Mouse (Mus musculus): ENCODE measurements at regions not wholly inside any gene's neighbourhood (a gene's known extent, or its start where the extent isn't known, plus 50 kb on each side); places are given as distances from the start of the nearest gene placed in this dataset.

- Histone ChIP-seq H3K36me3 (no peaks in the 10 kb centered on the region), H3K9me3 (replicated peaks) (no peaks in the 10 kb centered on the region), H3K4me3 (replicated peaks) (no peak overlapping the region), H3K4me1 (peaks cover 8% of the 10 kb centered on the region), H3K4me2 (replicated peaks) (no peak overlapping the region), H3K27me3 (no peaks in the 10 kb centered on the region), H3K9ac (no peak overlapping the region), H3K27ac (replicated peaks) (peak overlapping the region; percentile 51; the same call in 1 of the 2 replicates)
- ATAC-seq (ENCODE audit: insufficient number of reproducible peaks, low FRiP score, low TSS enrichment, low read depth): no peak
- 53% methylated on average over 14 of the region's 14 CpGs for WGBS
Measured at GRCm38 (mm10) chr3:149219381-149220303, 229.3 kb upstream of the Adgrl2 start.

GRCm38 (mm10) chr3:149217916-149218803, 227.8 kb upstream of the Adgrl2 start:
- H3K27me3 ChIP-seq: no peaks in the 10 kb centered on the region
- H3K9ac ChIP-seq: no peak overlapping the region
- no peak overlapping the region for H3K27ac ChIP-seq (replicated peaks)
- H3K4me1 ChIP-seq: peaks cover 8% of the 10 kb centered on the region
- no peaks in the 10 kb centered on the region for H3K36me3 ChIP-seq
- WGBS: 83% methylated on average over 9 of the region's 9 CpGs
- H3K9me3 ChIP-seq (replicated peaks): no peaks in the 10 kb centered on the region
- H3K4me3 ChIP-seq (replicated peaks): no peak overlapping the region
- no peak overlapping the region for H3K4me2 ChIP-seq (replicated peaks)
- no peak for ATAC-seq (ENCODE audit: insufficient number of reproducible peaks, low FRiP score, low TSS enrichment, low read depth)

- Histone ChIP-seq H3K27me3 (no peaks in the 10 kb centered on the region), H3K9ac (no peak overlapping the region), H3K4me2 (replicated peaks) (no peak overlapping the region), H3K27ac (replicated peaks) (no peak overlapping the region), H3K4me1 (peaks cover 8% of the 10 kb centered on the region), H3K36me3 (no peaks in the 10 kb centered on the region), H3K9me3 (replicated peaks) (no peaks in the 10 kb centered on the region), H3K4me3 (replicated peaks) (no peak overlapping the region)
- ATAC-seq (ENCODE audit: insufficient number of reproducible peaks, low FRiP score, low TSS enrichment, low read depth): no peak
- WGBS: 63% methylated on average over 11 of the region's 11 CpGs
Measured at GRCm38 (mm10) chr3:149216759-149217400, 226.5 kb upstream of the Adgrl2 start.

GRCm38 (mm10) chr3:149215691-149216090, 225.3 kb upstream of the Adgrl2 start:
- no peak overlapping the region for H3K27ac ChIP-seq (replicated peaks)
- H3K4me3 ChIP-seq (replicated peaks): no peak overlapping the region
- peaks cover 8% of the 10 kb centered on the region for H3K4me1 ChIP-seq
- no peak overlapping the region for H3K9ac ChIP-seq
- no peak overlapping the region for H3K4me2 ChIP-seq (replicated peaks)
- 83% methylated on average over 2 of the region's 2 CpGs for WGBS
- no peaks in the 10 kb centered on the region for H3K9me3 ChIP-seq (replicated peaks)
- ATAC-seq (ENCODE audit: insufficient number of reproducible peaks, low FRiP score, low TSS enrichment, low read depth): no peak
- no peaks in the 10 kb centered on the region for H3K36me3 ChIP-seq
- no peaks in the 10 kb centered on the region for H3K27me3 ChIP-seq

GRCm38 (mm10) chr3:149211909-149212308, 221.6 kb upstream of the Adgrl2 start:
- ATAC-seq (ENCODE audit: insufficient number of reproducible peaks, low FRiP score, low TSS enrichment, low read depth): no peak
- no peaks in the 10 kb centered on the region for H3K36me3 ChIP-seq
- H3K4me2 ChIP-seq (replicated peaks): no peak overlapping the region
- no peaks in the 10 kb centered on the region for H3K27me3 ChIP-seq
- H3K27ac ChIP-seq (replicated peaks): no peak overlapping the region
- no peak overlapping the region for H3K9ac ChIP-seq
- H3K4me1 ChIP-seq: no peaks in the 10 kb centered on the region
- no peak overlapping the region for H3K4me3 ChIP-seq (replicated peaks)
- 89% methylated on average over 7 of the region's 7 CpGs for WGBS
- H3K9me3 ChIP-seq (replicated peaks): no peaks in the 10 kb centered on the region

- Histone ChIP-seq H3K4me1 (no peaks in the 10 kb centered on the region), H3K9ac (no peak overlapping the region), H3K9me3 (replicated peaks) (no peaks in the 10 kb centered on the region), H3K4me2 (replicated peaks) (no peak overlapping the region), H3K4me3 (replicated peaks) (no peak overlapping the region), H3K27ac (replicated peaks) (no peak overlapping the region), H3K36me3 (no peaks in the 10 kb centered on the region), H3K27me3 (no peaks in the 10 kb centered on the region)
- no peak for ATAC-seq (ENCODE audit: insufficient number of reproducible peaks, low FRiP score, low TSS enrichment, low read depth)
- WGBS: 87% methylated on average over 2 of the region's 2 CpGs
Measured at GRCm38 (mm10) chr3:149209260-149209659, 218.9 kb upstream of the Adgrl2 start.

GRCm38 (mm10) chr3:149203451-149203850, 213.1 kb upstream of the Adgrl2 start:
- Histone ChIP-seq H3K9ac (no peak overlapping the region), H3K4me1 (no peaks in the 10 kb centered on the region; the same call in 1 of the 2 replicates), H3K4me3 (replicated peaks) (no peak overlapping the region), H3K9me3 (replicated peaks) (no peaks in the 10 kb centered on the region), H3K27me3 (no peaks in the 10 kb centered on the region), H3K36me3 (no peaks in the 10 kb centered on the region), H3K27ac (replicated peaks) (no peak overlapping the region), H3K4me2 (replicated peaks) (no peak overlapping the region)
- no peak for ATAC-seq (ENCODE audit: insufficient number of reproducible peaks, low FRiP score, low TSS enrichment, low read depth)
- 43% methylated on average over 5 of the region's 5 CpGs for WGBS

- H3K27me3 ChIP-seq: no peaks in the 10 kb centered on the region
- H3K4me2 ChIP-seq (replicated peaks): no peak overlapping the region
- no peak overlapping the region for H3K27ac ChIP-seq (replicated peaks)
- no peaks in the 10 kb centered on the region for H3K9me3 ChIP-seq (replicated peaks)
- no peaks in the 10 kb centered on the region for H3K36me3 ChIP-seq
- no peak overlapping the region for H3K4me3 ChIP-seq (replicated peaks)
- ATAC-seq (ENCODE audit: insufficient number of reproducible peaks, low FRiP score, low TSS enrichment, low read depth): no peak
- WGBS: 80% methylated on average over 8 of the region's 8 CpGs
- no peak overlapping the region for H3K9ac ChIP-seq
- no peaks in the 10 kb centered on the region for H3K4me1 ChIP-seq
Measured at GRCm38 (mm10) chr3:149196477-149197185, 206.3 kb upstream of the Adgrl2 start.

GRCm38 (mm10) chr3:149190856-149191576, 200.7 kb upstream of the Adgrl2 start:
- Histone ChIP-seq H3K36me3 (no peaks in the 10 kb centered on the region), H3K4me3 (replicated peaks) (no peak overlapping the region), H3K9ac (no peak overlapping the region), H3K27ac (replicated peaks) (no peak overlapping the region), H3K9me3 (replicated peaks) (no peaks in the 10 kb centered on the region), H3K27me3 (no peaks in the 10 kb centered on the region), H3K4me2 (replicated peaks) (peak overlapping the region; percentile 17; the same call in 1 of the 2 replicates), H3K4me1 (no peaks in the 10 kb centered on the region)
- 64% methylated on average over 19 of the region's 19 CpGs for WGBS
- peak; percentile 51; the same call in 1 of the 2 replicates for ATAC-seq (ENCODE audit: insufficient number of reproducible peaks, low FRiP score, low TSS enrichment, low read depth)

GRCm38 (mm10) chr3:149184136-149184551, 193.8 kb upstream of the Adgrl2 start:
- peak overlapping the region; percentile 21 for H3K4me3 ChIP-seq (replicated peaks)

More at GRCm38 (mm10) chr3:149184136-149184551, 193.8 kb upstream of the Adgrl2 start:
- WGBS: 15% methylated on average over 12 of the region's 12 CpGs
- no peaks in the 10 kb centered on the region for H3K9me3 ChIP-seq (replicated peaks)
- H3K27ac ChIP-seq (replicated peaks): peak overlapping the region; percentile 82
- ATAC-seq (ENCODE audit: insufficient number of reproducible peaks, low FRiP score, low TSS enrichment, low read depth): no peak
- H3K4me2 ChIP-seq (replicated peaks): peak overlapping the region; percentile 46
- H3K9ac ChIP-seq: no peak overlapping the region
- H3K4me1 ChIP-seq: peaks cover 7% of the 10 kb centered on the region; the same call in 1 of the 2 replicates
- no peaks in the 10 kb centered on the region for H3K36me3 ChIP-seq
- H3K27me3 ChIP-seq: no peaks in the 10 kb centered on the region

All from embryonic facial prominence, embryonic 15.5 days (tissue).